Mouse (Mus musculus) embryonic facial prominence, embryonic 15.5 days (tissue): ENCODE measurements around the gene Klc1. TPM values are rescaled to one million over a fixed set of nuclear protein-coding genes. Genes with fewer than 3 reads are reported as not detected.

Experiments
- ATAC-seq: fragments of 200-750 bp; cut with Nextera tagmentation; 2 replicates; pipeline ENCODE4 v1.8.0; 2017; ENCODE audit warnings: low read depth, moderate TSS enrichment; ENCODE audit not compliant: insufficient number of reproducible peaks, low FRiP score, low TSS enrichment
- H3K27ac ChIP-seq: fragments of 300-500 bp; sonication (generic); replicated peaks from 2 replicates; pipeline ENCODE4 v1.5.1; 2015; ENCODE audit warnings: mild to moderate bottlenecking, inconsistent platforms
- H3K27me3 ChIP-seq: fragments of 300-500 bp; sonication (generic); 2 replicates; pipeline ENCODE4 v1.6.1; 2015; ENCODE audit warnings: inconsistent platforms
- H3K36me3 ChIP-seq: fragments of 300-500 bp; sonication (generic); 2 replicates; pipeline ENCODE4 v1.6.1; 2015; ENCODE audit warnings: mild to moderate bottlenecking, inconsistent platforms
- H3K4me1 ChIP-seq: fragments of 300-500 bp; sonication (generic); 2 replicates; pipeline ENCODE4 v1.6.1; 2015; ENCODE audit warnings: inconsistent platforms
- H3K4me2 ChIP-seq: fragments of 300-500 bp; sonication (generic); replicated peaks from 2 replicates; pipeline ENCODE4 v1.6.1; 2015; ENCODE audit warnings: mild to moderate bottlenecking, inconsistent platforms
- H3K4me3 ChIP-seq: fragments of 300-500 bp; sonication (generic); replicated peaks from 2 replicates; pipeline ENCODE4 v1.5.1; 2015; ENCODE audit warnings: mild to moderate bottlenecking, inconsistent platforms
- H3K9ac ChIP-seq: fragments of 300-500 bp; sonication (generic); 2 replicates; pipeline ENCODE4 v1.6.1; 2015; ENCODE audit warnings: inconsistent platforms
- H3K9me3 ChIP-seq: fragments of 300-500 bp; sonication (generic); replicated peaks from 2 replicates; pipeline ENCODE4 v1.6.1; 2016; ENCODE audit warnings: inconsistent platforms
- WGBS: fragments of 180-500 bp; shearing (Covaris S2); methylation state at CpG from one replicate; pipeline ENCODE4 v1.1.7; 2015; 5-methylcytosine and 5-hydroxymethylcytosine counted together
- polyA plus RNA-seq: library from polyadenylated mRNA; unstranded; fragments of >200 nt; fragmentation: Nextera tagmentation; extraction: Ambion mirVana; gene quantifications from 2 replicates; pipeline ENCODE4 v1.2.1, GENCODE M21; 2015

Klc1 gene
- polyA plus RNA-seq, 1 experiment from 2014 or later: 124 TPM

DNA sequence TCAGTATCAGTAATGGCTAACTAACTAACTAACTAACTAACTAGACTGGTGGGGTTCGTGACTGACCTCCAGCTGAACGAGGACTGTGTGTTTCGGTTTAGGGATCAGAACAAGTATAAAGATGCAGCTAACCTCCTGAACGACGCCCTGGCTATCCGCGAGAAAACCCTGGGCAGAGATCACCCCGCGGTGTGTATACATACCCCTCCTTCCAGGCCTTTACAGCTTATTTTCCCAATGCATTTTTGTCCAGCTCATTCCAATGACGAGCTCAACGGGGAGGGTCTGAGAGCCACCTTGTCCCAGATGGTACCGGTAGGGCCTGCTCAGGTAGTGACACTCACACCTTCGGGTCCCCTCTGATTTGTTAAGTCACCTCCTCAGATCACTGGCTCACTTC is 19.3 kb downstream of the Klc1 start:
- Histone ChIP-seq H3K27me3 (no peaks in the 10 kb centered on the region), H3K4me1 (no peaks in the 10 kb centered on the region), H3K9ac (no peak overlapping the region), H3K36me3 (peaks cover 97% of the 10 kb centered on the region), H3K9me3 (no peaks in the 10 kb centered on the region), H3K4me3 (no peak overlapping the region), H3K27ac (no peak overlapping the region), H3K4me2 (no peak overlapping the region)
- 94% methylated on average over 13 of the region's 13 CpGs for WGBS
- no peak for ATAC-seq

DNA sequence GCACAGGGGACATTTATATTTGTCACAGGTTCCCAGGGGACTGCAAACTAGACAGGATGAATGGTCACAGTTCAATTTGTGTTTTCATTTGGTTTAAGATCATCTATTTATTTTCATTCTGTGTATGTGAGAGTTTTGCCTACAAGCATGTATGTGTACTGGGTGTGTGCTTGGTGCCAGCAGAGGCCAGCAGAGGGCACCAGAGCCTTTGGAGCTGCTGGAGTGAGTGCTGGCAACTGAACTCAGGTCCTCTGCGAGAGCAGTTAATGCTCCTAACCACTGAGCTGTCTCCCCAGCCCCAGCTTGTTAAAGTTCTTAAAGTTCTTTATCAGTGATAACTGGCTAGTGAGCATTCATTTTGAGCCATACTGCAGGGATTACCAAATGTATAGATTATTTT is 20.9 kb downstream of the Klc1 start:
- Histone ChIP-seq H3K27me3 (no peaks in the 10 kb centered on the region), H3K27ac (no peak overlapping the region), H3K36me3 (peaks cover 94% of the 10 kb centered on the region), H3K9me3 (no peaks in the 10 kb centered on the region), H3K4me3 (no peak overlapping the region), H3K4me1 (no peaks in the 10 kb centered on the region), H3K4me2 (no peak overlapping the region), H3K9ac (no peak overlapping the region)
- 97% methylated on average over 1 of the region's 1 CpGs for WGBS
- ATAC-seq: no peak

DNA sequence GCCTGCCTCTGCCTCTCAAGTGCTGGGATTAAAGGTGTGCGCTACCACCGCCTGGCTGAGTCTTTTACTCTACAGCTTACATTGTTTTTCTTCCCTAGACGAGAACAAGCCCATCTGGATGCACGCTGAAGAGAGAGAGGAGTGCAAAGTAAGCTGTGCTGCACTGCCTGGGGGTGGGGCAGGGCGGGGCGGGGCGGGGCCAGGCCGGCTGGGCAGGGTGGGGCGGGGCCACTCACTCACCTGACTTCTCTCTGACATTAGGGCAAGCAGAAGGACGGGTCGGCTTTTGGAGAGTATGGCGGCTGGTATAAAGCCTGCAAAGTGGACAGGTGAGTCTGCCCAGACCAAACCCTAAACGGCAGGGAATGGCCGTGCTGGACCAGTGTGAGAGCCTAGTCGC is 26.5 kb downstream of the Klc1 start:
- Histone ChIP-seq H3K4me3 (no peak overlapping the region), H3K4me2 (no peak overlapping the region), H3K4me1 (no peaks in the 10 kb centered on the region), H3K36me3 (peaks cover 92% of the 10 kb centered on the region), H3K9me3 (no peaks in the 10 kb centered on the region), H3K27me3 (no peaks in the 10 kb centered on the region), H3K9ac (no peak overlapping the region), H3K27ac (no peak overlapping the region)
- WGBS: 69% methylated on average over 15 of the region's 15 CpGs
- no peak for ATAC-seq

DNA sequence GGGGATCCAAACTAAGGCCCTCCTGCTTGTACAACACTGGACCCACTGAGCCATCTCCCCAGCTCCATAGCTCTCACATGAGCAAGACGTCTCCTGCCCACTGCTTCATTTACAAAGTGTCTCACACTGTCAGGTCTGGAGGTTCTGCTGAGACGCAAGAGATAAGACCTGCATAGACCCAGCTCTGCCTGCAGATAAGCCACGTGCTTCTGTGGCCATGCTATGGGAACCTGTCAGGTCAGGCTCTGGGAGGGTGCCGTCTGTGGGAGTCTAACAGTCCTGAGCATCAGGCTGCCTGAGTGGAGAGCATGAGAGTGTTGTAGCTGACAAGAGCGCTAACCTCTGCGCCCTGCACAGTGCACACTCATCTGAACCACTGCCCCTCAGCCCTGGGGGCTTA is 28.4 kb downstream of the Klc1 start:
- no peaks in the 10 kb centered on the region for H3K27me3 ChIP-seq
- H3K4me3 ChIP-seq: no peak overlapping the region
- no peak for ATAC-seq
- H3K9ac ChIP-seq: no peak overlapping the region
- H3K4me1 ChIP-seq: no peaks in the 10 kb centered on the region
- H3K36me3 ChIP-seq: peaks cover 92% of the 10 kb centered on the region
- no peak overlapping the region for H3K27ac ChIP-seq
- no peak overlapping the region for H3K4me2 ChIP-seq
- H3K9me3 ChIP-seq: no peaks in the 10 kb centered on the region
- WGBS: 91% methylated on average over 6 of the region's 6 CpGs

DNA sequence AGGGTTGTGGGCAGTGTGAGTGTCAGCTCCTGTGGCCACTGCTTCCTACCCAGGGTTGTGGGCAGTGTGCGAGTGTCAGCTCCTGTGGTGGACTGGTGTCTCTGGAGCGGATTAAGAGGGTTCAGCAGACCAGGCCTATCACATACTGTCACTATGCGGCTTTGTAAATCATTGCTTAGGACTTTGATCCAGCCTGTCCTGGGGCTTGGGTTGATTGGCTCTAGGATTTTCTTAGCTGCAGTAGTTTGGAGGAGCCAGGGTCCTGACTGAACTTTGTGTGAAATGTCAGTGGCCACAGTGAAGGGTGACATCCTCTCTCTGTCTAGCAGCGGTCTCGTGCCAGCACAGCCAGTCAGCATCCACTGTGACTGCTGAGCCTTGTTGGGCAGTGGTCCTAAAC is 31.4 kb downstream of the Klc1 start:
- Histone ChIP-seq H3K27ac (no peak overlapping the region), H3K27me3 (no peaks in the 10 kb centered on the region), H3K9me3 (no peaks in the 10 kb centered on the region), H3K4me3 (no peak overlapping the region), H3K9ac (no peak overlapping the region), H3K36me3 (peaks cover 92% of the 10 kb centered on the region), H3K4me2 (no peak overlapping the region), H3K4me1 (no peaks in the 10 kb centered on the region)
- WGBS: 93% methylated on average over 5 of the region's 5 CpGs
- no peak for ATAC-seq

DNA sequence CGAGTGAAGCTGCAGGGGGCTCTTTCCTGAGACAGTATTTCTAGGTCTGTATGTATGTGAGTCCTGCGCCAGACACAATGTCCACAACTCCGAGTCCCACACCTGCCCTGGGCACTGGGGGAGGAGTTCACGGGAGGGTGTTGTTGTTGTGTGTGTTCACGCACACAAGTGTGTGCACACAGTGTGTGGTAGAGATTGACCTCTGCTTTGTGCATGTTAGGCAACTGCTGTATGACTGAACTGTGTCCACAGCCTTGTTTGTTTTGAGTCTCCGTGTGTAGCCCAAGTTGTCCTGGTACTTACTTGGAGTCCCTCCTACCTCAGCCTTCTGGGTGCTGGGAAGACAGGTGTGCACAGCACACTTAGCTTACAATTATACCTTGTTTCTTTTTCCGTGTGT is 32.0 kb downstream of the Klc1 start:
- Histone ChIP-seq H3K36me3 (peaks cover 93% of the 10 kb centered on the region), H3K4me2 (no peak overlapping the region), H3K27me3 (no peaks in the 10 kb centered on the region), H3K9ac (no peak overlapping the region), H3K27ac (no peak overlapping the region), H3K4me1 (no peaks in the 10 kb centered on the region), H3K9me3 (no peaks in the 10 kb centered on the region), H3K4me3 (no peak overlapping the region)
- WGBS: 89% methylated on average over 7 of the region's 7 CpGs
- ATAC-seq: no peak

DNA sequence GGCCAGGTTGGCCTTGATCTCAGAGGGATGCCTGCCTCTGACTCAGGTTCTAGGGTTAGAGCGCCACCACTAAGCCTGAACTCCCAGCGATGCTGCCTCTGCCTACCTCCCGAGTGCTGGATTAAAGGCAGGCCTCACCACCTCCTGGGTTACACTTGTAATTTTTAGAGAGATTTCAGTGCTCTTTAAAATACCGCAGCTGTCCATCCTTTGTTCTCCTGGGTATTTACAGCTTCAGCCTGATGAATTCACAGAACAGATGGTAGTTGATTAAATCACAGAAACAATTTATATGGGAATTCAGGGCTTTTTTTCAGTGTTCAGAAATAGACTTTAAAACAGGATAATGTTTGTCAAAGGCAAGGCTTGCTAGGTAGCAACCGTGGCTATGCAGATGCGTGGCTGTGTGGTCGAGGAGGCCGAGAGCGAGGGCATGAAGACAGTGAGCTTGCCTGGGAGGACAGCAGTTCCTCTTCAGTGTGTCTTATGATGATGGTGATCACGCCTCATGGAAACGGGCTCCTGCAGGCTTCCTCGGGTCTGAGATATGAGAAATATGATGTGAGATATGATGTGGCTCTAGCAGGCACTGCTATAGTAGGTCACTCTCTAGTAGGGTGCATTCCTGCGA is 32.9 kb downstream of the Klc1 start:
- no peak overlapping the region for H3K9ac ChIP-seq

DNA sequence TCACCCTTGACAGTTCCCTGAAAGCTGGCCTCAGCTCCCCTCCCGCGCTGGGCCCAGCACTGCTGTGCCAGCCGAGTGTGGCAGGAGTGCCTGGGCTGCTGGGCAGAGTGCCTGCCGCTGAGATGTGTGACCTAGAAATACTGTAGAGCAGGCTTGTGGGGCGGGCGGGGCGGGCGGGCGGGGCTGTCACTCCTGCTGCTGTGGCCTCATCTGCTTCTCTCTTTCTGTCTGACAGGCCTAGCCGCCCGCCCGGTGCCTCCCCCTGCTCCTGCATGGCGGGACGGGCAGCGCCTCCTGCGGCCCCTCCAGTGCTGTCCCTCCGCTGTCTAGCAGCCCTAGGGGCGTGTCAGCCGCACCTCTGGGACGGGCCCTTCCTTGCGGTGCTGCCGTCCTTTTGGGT is 35.5 kb downstream of the Klc1 start:
- no peak for ATAC-seq
- no peak overlapping the region for H3K9ac ChIP-seq
- no peaks in the 10 kb centered on the region for H3K27me3 ChIP-seq
- H3K27ac ChIP-seq: no peak overlapping the region
- H3K4me2 ChIP-seq: no peak overlapping the region
- no peaks in the 10 kb centered on the region for H3K9me3 ChIP-seq
- no peaks in the 10 kb centered on the region for H3K4me1 ChIP-seq
- WGBS: 68% methylated on average over 22 of the region's 22 CpGs
- no peak overlapping the region for H3K4me3 ChIP-seq
- peaks cover 88% of the 10 kb centered on the region for H3K36me3 ChIP-seq

More for the DNA sequence above, 32.9 kb downstream of the Klc1 start:
- Histone ChIP-seq H3K4me1 (no peaks in the 10 kb centered on the region), H3K4me3 (no peak overlapping the region), H3K9me3 (no peaks in the 10 kb centered on the region), H3K27ac (no peak overlapping the region), H3K36me3 (peaks cover 93% of the 10 kb centered on the region), H3K27me3 (no peaks in the 10 kb centered on the region), H3K4me2 (no peak overlapping the region)
- ATAC-seq: no peak
- 90% methylated on average over 13 of the region's 13 CpGs for WGBS

DNA sequence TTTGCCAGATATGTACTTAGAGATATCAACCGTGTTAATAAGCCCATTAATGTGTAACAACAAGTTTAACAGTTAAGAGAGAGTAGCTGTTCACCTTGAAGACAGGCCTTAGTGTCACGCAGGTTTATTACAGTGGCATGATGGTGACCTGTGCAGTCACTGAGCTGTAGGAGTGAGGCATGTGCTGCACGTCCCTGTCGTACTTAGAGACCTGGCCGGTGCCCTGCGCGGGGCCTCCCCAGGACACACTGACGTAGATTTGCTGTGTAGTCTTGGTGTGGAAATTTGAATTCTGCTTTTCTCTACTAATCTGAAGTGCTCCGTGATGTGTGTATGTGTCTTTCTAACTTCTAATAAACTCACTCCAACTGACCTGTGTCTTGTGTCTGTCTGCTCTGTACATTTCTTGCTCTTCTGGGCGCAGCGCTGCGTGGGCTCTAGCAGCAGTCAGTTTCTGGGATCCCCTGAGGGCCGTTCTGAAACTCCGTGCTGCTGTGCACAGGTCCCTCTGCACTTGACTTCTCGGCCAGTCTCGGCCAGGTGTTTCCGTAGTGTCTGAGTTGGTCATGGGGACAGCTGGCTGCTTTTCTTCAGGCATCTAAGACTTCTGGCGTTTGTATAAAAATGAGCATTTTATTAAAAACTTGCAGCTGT is 36.0 kb downstream of the Klc1 start:
- H3K4me2 ChIP-seq: no peak overlapping the region
- H3K9ac ChIP-seq: no peak overlapping the region
- no peak for ATAC-seq
- H3K4me1 ChIP-seq: no peaks in the 10 kb centered on the region
- no peaks in the 10 kb centered on the region for H3K27me3 ChIP-seq
- H3K27ac ChIP-seq: no peak overlapping the region
- no peak overlapping the region for H3K4me3 ChIP-seq
- H3K36me3 ChIP-seq: peaks cover 86% of the 10 kb centered on the region
- WGBS: 89% methylated on average over 18 of the region's 18 CpGs
- H3K9me3 ChIP-seq: no peaks in the 10 kb centered on the region

DNA sequence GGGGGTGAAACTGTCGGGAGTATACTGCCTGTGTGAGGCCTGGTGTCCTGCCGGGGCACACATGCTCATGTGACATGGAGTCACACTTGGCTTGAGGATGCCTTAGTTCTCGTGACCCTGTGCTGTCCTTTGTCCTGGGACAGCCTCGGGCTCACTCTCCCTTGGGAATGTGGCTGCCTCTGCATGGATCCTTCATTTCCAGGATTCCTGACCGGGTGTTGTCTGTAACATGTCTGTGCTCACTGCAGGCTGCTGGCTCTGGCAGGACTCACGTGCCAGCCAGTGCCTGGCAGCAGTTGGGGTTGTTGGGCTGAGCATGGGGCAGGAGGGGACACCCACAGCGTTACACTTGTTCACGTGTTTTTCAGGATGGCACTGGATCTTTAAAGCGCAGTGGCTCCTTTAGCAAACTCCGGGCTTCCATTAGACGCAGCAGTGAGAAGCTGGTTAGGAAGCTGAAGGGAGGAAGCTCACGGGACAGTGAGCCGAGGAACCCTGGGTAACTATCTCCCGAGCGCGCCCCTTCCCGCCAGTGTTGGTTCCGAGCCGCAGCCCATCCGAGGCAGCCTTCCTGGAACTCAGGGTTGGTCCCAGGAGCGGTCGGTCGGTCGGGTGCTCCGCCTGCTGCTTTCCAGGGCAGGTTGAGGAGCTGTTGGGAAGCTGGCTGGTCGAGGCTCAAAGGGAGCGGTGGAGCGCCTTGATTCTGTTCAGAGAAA is 36.7 kb downstream of the Klc1 start:
- no peaks in the 10 kb centered on the region for H3K27me3 ChIP-seq
- no peak overlapping the region for H3K27ac ChIP-seq
- no peaks in the 10 kb centered on the region for H3K9me3 ChIP-seq
- H3K36me3 ChIP-seq: peaks cover 85% of the 10 kb centered on the region
- H3K4me3 ChIP-seq: no peak overlapping the region
- H3K4me1 ChIP-seq: no peaks in the 10 kb centered on the region
- H3K9ac ChIP-seq: no peak overlapping the region
- no peak overlapping the region for H3K4me2 ChIP-seq
- WGBS: 83% methylated on average over 28 of the region's 28 CpGs
- ATAC-seq: no peak

DNA sequence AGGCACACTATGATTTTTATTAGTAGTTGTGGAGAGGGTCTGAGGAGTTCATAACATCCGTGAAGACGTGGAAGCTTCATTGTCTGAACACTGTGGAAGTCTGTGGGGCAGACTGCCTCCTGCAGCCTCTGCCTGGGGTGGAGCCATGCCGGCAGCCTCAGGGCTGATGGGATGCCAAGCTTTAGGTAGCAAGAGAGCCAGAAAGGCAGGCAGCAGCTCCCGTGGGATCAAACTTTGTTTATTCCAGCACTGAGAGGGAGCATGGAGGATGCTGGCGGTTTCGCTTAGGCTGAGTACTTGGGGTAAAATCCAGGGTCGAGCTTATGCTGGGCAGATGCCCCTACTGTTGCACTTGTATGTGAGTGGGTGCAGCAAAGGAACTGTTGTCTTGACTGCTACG is 38.6 kb downstream of the Klc1 start:
- Histone ChIP-seq H3K9me3 (no peaks in the 10 kb centered on the region), H3K27me3 (no peaks in the 10 kb centered on the region), H3K9ac (no peak overlapping the region), H3K36me3 (peaks cover 85% of the 10 kb centered on the region), H3K27ac (no peak overlapping the region), H3K4me3 (no peak overlapping the region), H3K4me2 (no peak overlapping the region), H3K4me1 (no peaks in the 10 kb centered on the region)
- 73% methylated on average over 8 of the region's 8 CpGs for WGBS
- no peak for ATAC-seq
